Mouse (Mus musculus): ENCODE measurements around the gene Hist1h4d.
A peak's percentile ranks its signal among the peaks of the same experiment; 100 is the strongest.

Gene Hist1h4d

GRCm38 (mm10) chr13:23593051-23593770 lies 11.8 kb downstream of the Hist1h4d start:
- no peak for DNase-seq (ENCODE audit: low spot score in 2 of 2)

DNA sequence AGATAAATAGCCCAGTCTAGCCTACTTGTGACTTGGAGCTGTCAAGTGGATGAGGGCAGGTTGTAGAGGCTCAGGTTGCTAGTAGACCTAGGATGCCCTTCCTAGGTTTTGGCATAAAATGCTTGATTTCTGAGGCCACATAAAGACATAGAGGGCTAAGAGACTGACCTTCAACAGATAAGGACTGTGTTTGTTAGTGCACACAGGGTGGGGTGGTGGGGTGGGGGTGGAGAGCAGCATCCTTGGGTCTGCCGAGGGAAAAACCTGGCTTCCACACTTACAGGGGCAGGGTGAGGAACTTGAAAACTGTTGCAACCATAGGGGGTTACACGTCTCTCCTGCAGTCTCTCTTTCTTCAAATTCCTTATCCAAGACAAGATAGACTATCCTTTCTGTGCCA lies 13.8 kb downstream of the Hist1h4d start:
- no peak for DNase-seq (ENCODE audit: low spot score in 2 of 2)

DNA sequence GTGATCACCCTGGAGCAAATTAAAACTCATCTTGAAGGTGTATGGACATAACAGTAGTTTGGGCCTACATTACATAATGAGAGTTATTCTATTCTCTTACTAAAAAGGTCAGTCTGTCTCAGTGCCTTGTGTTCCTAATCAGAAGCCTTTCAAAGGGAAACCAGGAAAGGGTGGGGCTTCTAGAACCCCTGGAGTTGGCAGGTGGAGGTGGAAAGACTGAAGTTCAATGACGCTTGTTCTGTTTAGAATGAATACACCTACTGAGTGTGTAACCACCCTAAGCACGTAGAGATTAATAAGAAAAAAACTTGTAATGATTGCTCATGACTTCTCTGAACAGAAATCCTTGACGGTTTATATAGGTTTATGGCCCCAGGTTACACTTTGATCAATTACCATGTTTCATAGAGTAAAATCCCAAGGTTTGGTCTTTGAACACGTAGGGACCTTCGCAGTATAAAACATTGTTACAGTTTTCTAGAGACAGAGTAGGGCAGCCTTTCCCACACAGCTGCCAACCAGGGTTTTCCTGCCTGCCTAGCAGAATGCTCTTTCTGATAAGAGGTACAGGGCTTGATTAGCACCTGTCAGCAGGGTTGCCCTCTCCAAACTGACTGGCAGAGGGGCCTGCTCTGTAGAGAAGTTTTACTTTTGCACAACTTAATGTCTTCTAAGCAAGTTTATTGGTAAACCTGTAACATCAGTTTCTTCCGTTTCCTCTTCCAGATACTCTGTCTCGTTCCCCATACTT lies 14.4 kb downstream of the Hist1h4d start:
- no peak for DNase-seq (ENCODE audit: low spot score in 2 of 2)

GRCm38 (mm10) chr13:23597957-23598356 lies 16.6 kb downstream of the Hist1h4d start:
- peak in 1 of 2 experiments; percentile 67 for DNase-seq (ENCODE audit: low spot score in 2 of 2)

DNA sequence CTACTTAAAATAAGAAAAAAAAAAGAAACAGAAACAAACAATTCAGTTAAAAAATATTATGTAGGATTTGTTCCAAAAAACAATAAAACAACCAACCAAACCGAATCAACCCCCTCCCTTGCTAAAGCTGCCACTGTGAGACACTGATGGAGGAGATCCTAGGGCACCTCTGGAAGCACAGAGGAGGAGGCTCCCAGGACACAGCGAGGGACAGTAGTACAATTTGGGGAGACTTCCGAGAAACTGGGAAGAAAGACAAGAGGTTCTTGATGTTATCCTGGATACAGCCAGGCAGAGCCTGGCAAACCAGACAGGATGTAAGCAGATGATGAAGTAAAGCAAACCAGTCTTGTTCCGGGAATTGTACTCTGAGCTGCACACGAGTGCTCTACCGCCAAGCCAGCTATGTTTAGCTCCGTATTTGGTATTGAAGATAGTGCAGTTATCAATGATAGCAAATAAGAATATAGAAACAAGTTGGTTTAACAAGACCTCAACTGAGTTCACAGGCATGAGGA lies 21.8 kb downstream of the Hist1h4d start:
- DNase-seq (ENCODE audit: low spot score in 2 of 2), result no peak

DNA sequence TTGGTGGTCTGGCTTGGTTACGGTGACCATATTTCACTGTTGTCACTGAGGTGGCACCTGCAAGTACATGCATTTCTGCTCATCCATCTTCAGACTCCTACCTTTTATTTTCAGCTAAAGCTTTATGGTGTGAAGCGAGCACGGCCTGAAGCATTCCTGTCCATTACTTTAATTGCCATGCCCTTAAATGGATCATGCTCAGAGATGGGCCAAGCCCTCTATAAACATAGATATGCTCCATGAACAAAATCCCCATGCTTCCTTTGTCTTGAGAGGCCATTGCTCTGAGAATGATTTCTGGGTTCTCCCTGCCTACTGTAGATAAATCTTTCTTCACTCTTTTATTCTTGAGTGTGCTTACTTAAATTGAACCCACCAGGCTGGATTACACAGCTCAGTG lies 23.1 kb downstream of the Hist1h4d start:
- DNase-seq (ENCODE audit: low spot score in 2 of 2), result no peak

GRCm38 (mm10) chr13:23605052-23605451 lies 23.7 kb downstream of the Hist1h4d start:
- no peak for DNase-seq (ENCODE audit: low spot score in 2 of 2)

DNA sequence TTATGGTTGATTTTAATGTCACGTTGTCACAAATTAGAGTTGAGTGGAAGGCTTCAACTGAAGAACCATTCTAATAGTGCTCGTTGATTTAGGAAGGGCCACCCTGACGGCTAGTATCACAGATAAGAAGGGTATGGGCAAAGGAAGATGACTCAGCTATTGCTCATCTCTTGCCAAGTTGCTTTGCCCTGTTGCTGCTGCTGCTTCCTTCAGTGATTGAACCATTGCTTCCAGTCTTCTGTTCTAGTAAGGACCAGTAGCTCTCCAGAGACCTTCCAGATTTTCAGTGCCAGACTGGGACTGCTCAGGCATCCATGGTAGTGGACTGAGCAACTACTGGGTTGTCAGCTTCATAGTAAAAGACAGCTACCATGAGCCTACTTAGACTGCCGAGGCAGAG lies 27.8 kb downstream of the Hist1h4d start:
- no peak for DNase-seq (ENCODE audit: low spot score in 2 of 2)

- DNase-seq (ENCODE audit: low spot score in 2 of 2), result no peak
These were observed 28.4 kb downstream of the Hist1h4d start for GRCm38 (mm10) chr13:23609844-23610243.

GRCm38 (mm10) chr13:23610393-23610792 lies 29.0 kb downstream of the Hist1h4d start:
- no peak for DNase-seq (ENCODE audit: low spot score in 2 of 2)

GRCm38 (mm10) chr13:23611638-23612037 lies 30.2 kb downstream of the Hist1h4d start:
- no peak for DNase-seq (ENCODE audit: low spot score in 2 of 2)

GRCm38 (mm10) chr13:23620056-23620732 lies 38.8 kb downstream of the Hist1h4d start:
- DNase-seq (ENCODE audit: low spot score in 2 of 2), result no peak

DNA sequence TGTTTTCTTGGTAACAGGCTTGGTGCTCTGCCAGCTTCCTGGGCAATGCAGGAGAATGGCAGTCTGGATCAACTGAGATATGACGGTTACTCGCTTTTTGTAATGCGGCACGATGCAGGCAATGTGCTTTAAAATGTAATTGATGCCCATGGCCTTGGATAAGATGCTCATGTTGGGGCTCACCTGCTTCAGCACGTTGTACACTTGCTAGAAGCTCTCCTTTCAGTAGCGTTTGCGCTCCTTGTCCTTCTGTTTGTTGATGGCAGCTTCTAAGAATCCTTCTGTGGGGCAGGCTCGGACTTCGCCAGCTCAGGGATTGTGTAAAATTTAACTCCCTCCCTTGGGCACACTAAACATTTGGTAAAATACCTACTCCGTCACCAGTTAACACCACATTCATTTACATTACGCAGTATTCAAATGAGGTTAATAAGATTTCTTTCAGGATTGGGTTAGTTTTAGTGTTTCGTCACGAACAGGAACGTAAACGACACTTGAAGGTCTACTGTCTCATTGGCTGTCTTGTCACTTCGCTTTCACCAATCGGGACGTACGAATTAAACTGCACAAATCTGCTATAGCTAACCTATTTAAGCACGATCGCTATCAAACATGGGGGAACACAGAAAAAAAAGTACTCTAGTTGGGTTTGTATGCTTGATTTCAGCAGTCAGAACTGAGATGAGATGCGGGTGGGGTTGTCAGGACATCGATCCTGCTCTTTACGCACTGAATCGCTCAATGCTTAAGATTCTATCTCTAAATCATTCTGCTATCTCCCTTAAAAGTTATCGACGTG lies 39.5 kb downstream of the Hist1h4d start, which contains the start of gene Hist1h2be:
Gene Hist1h2be (minus strand): TSS at position 392 of the 799 bp plus-strand sequence.
- DNase-seq (ENCODE audit: low spot score in 2 of 2), result peak; percentile 47 to 65

DNA sequence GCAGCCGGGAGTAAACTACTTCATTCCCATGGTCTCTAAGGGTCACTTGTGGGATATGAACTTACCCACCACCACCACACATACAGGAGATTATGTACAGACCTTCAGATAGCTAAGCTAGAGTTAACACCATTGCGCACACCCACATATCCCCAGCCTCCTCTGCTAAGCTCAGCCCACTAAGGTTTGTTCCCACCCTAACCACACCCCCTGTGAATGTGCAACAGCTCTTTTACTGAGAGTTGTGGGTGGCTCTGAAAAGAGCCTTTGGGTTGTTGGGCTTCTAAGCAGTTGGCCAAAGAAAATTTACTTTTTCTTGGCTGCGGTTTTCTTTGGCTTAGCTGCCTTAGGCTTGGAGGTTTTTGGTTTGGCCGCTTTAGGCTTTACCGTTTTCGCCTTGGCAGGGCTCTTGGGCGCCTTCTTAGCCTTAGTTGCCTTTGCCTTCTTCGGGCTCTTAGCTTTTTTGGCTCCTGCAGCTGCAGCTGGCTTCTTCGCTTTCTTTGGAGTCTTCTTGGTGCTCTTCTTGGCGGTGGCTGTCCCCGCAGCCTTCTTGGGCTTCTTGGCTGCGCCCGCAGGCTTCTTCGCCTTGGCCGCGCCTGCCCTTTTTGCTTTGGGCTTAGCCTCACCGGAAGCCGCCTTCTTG lies 40.3 kb downstream of the Hist1h4d start:
- peak; percentile 64 to 68 for DNase-seq (ENCODE audit: low spot score in 2 of 2)

- peak; percentile 77 to 82 for DNase-seq (ENCODE audit: low spot score in 2 of 2)
These were observed 40.8 kb downstream of the Hist1h4d start, which contains the start of gene Hist1h1e for GRCm38 (mm10) chr13:23622175-23622671. TSS of gene Hist1h1e (minus strand) at chr13:23622558.

- no peak for DNase-seq (ENCODE audit: low spot score in 2 of 2)
These were observed 41.6 kb downstream of the Hist1h4d start for GRCm38 (mm10) chr13:23622861-23623450.

DNA sequence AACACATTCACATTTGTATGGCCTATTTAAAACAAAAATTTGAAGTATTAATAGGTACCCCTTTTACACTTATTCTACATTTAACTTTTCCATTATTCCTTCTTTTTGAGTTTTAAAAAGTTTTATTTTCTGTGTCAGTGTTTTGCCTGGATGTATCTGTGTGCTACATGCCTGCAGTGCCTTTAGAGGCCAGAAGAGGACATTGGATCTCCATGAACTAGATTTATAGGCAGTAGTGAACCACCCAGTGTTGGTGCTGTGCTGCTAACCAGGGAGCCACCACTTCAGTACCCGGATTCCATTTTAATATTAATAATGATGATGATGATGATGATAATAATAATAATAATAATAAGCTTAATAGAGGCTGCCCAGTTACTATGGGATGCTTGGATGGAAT lies 49.3 kb downstream of the Hist1h4d start:
- DNase-seq (ENCODE audit: low spot score in 2 of 2), result no peak
